18 mouse cellular contexts compared by ENCODE assay signal in genomic region chr11:116369051-116369450, GRCm38 (mm10). TPM values are rescaled to one million over a fixed set of nuclear protein-coding genes. Genes with fewer than 3 reads are reported as not detected.
DNase-seq lines count a peak whose midpoint lies in the region; ATAC-seq and TF ChIP-seq lines count a peak whose summit lies in the region.
"Had no signal": no experiment of that assay in that cellular context is flagged by ENCODE, and none has a peak within 500 bp of the region (broad histone marks: within the 10 kb centered on the region; RNA-seq: fewer than 3 reads in every experiment).

No protein-coding gene starts in this region.

- H3K27me3 ChIP-seq in thymus, adult 2 months (ENCODE audit: control insufficient read depth, insufficient read depth, low read length) = no peaks in the 10 kb centered on the region
- no peaks in the 10 kb centered on the region for H3K27me3 ChIP-seq in limb, embryonic 14.5 days (ENCODE audit: control insufficient read depth, insufficient read depth, low read length)
- H3K27me3 ChIP-seq in intestine, embryonic 16.5 days (replicated peaks; ENCODE audit: control insufficient read depth, insufficient read depth, low read length) = no peaks in the 10 kb centered on the region
- H3K27me3 ChIP-seq: forebrain, embryonic 15.5 days; midbrain, embryonic 13.5 days had no signal

- 88% methylated on average over 14 of the region's 14 CpGs for WGBS in thymus, adult 2 months
- 85% methylated on average over 14 of the region's 14 CpGs for WGBS in limb, embryonic 14.5 days
- WGBS in intestine, embryonic 16.5 days = 85% methylated on average over 14 of the region's 14 CpGs

- no peak for TF ChIP-seq POLR2A in thymus, adult 2 months (IDR thresholded peaks at IDR 0.05; ENCODE audit: control insufficient read depth, extremely low read depth, insufficient read depth, low read length, poor library complexity)
- TF ChIP-seq POLR2A in limb, embryonic 14.5 days (IDR thresholded peaks at IDR 0.05; ENCODE audit: borderline replicate concordance, extremely low read depth, insufficient read depth, insufficient read length) = no peak

- H3K9me3 ChIP-seq in limb, embryonic 14.5 days (ENCODE audit: control insufficient read depth, low read length) = no peaks in the 10 kb centered on the region
- no peaks in the 10 kb centered on the region for H3K9me3 ChIP-seq in intestine, embryonic 16.5 days (ENCODE audit: control insufficient read depth, low read length)
- H3K9me3 ChIP-seq: forebrain, embryonic 15.5 days; midbrain, embryonic 13.5 days had no signal

- no peaks in the 10 kb centered on the region for H3K36me3 ChIP-seq in thymus, adult 2 months (ENCODE audit: control insufficient read depth, insufficient read depth, low read length)
- no peaks in the 10 kb centered on the region for H3K36me3 ChIP-seq in limb, embryonic 14.5 days (ENCODE audit: control insufficient read depth, insufficient read depth, low read length)
- H3K36me3 ChIP-seq in intestine, embryonic 16.5 days (ENCODE audit: control insufficient read depth, insufficient read depth, low read length) = no peaks in the 10 kb centered on the region
- H3K36me3 ChIP-seq: forebrain, embryonic 15.5 days had no signal

- H3K27ac ChIP-seq in thymus, adult 2 months (ENCODE audit: control insufficient read depth, insufficient read depth, low read length) = peak overlapping the region; percentile 65
- H3K27ac ChIP-seq in limb, embryonic 14.5 days (replicated peaks; ENCODE audit: low read depth, low read length) = no peak overlapping the region
- no peak overlapping the region for H3K27ac ChIP-seq in intestine, embryonic 16.5 days (ENCODE audit: low read length)
- H3K27ac ChIP-seq: forebrain, embryonic 15.5 days; gastrocnemius, adult 2 months; hindbrain, postnatal 0 days; kidney, postnatal 0 days; midbrain, embryonic 13.5 days had no signal

- no peak overlapping the region for H3K4me2 ChIP-seq in limb, embryonic 14.5 days (replicated peaks; ENCODE audit: low read depth, low read length, severe bottlenecking)
- H3K4me2 ChIP-seq in intestine, embryonic 16.5 days (ENCODE audit: low read depth, low read length) = no peak overlapping the region
- H3K4me2 ChIP-seq: forebrain, embryonic 15.5 days; midbrain, embryonic 13.5 days had no signal

- DNase-seq in CD4-positive, CD25-positive, alpha-beta regulatory T cell, adult 2 months (ENCODE audit: low read depth, low spot score) = peak; percentile 46
- DNase-seq in thymus, adult 2 months = no peak
- DNase-seq in thymus, postnatal 10 days (ENCODE audit: low spot score in 2 of 2) = no peak
- no peak for DNase-seq in limb, embryonic 14.5 days (ENCODE audit: low spot score)
- DNase-seq in lung, postnatal 4 days = no peak
- no peak for DNase-seq in adrenal gland, adult 18-20 months (ENCODE audit: low spot score in 2 of 2)
- DNase-seq: cerebellum, adult 18-20 months; gastrocnemius, adult 2 months; heart, adult 18-20 months; right cerebral cortex, postnatal 25 days had no signal

- no peak overlapping the region for H3K4me3 ChIP-seq in thymus, adult 2 months (ENCODE audit: control insufficient read depth, insufficient read depth, low read length)
- H3K4me3 ChIP-seq in limb, embryonic 14.5 days (replicated peaks; ENCODE audit: low read length) = no peak overlapping the region
- H3K4me3 ChIP-seq in intestine, embryonic 16.5 days (ENCODE audit: low read length) = no peak overlapping the region
- H3K4me3 ChIP-seq: forebrain, embryonic 15.5 days; gastrocnemius, adult 2 months; midbrain, embryonic 13.5 days had no signal

- TF ChIP-seq CTCF in thymus, adult 2 months (IDR thresholded peaks at IDR 0.05; ENCODE audit: borderline replicate concordance, control insufficient read depth, extremely low read depth, insufficient read depth, low read length, poor library complexity) = no peak

- peaks cover 29% of the 10 kb centered on the region for H3K4me1 ChIP-seq in thymus, adult 2 months (replicated peaks; ENCODE audit: control insufficient read depth, insufficient read depth, low read length)
- peaks cover 16% of the 10 kb centered on the region for H3K4me1 ChIP-seq in limb, embryonic 14.5 days (ENCODE audit: control insufficient read depth, insufficient read depth, low read length)
- H3K4me1 ChIP-seq in intestine, embryonic 16.5 days (ENCODE audit: control insufficient read depth, insufficient read depth, low read length) = peaks cover 3% of the 10 kb centered on the region; the same call in 1 of the 2 replicates

- H3K9ac ChIP-seq in limb, embryonic 14.5 days (ENCODE audit: low read depth, low read length, severe bottlenecking) = no peak overlapping the region
- no peak overlapping the region for H3K9ac ChIP-seq in intestine, embryonic 16.5 days (ENCODE audit: low read depth, low read length)
- H3K9ac ChIP-seq: forebrain, embryonic 15.5 days; midbrain, embryonic 13.5 days had no signal

- ATAC-seq in CD4-positive, CD25-positive, alpha-beta regulatory T cell, adult 4 months = no peak
- 0 out of 2 replicates have a peak, but pooled peaks have one; percentile 17 for ATAC-seq in limb, embryonic 14.5 days (ENCODE audit: low FRiP score, low read depth)
- ATAC-seq in intestine, embryonic 16.5 days = no peak
- ATAC-seq: forebrain, embryonic 15.5 days; hindbrain, postnatal 0 days; lung, postnatal 0 days; midbrain, embryonic 13.5 days had no signal

RNA-seq across cellular contexts. Expression of gene Foxj1, which starts 33.9 kb away (rescaled TPM):
- polyA plus RNA-seq in CD4-positive, CD25-positive, alpha-beta regulatory T cell, adult 4 months (2017; shearing (Covaris generic)) = not detected
- 6.9 TPM in 2 replicates for polyA plus RNA-seq in thymus, adult 2 months (2012; rRNA removed)
- 0.85 and 0.88 TPM in 2 replicates for polyA plus RNA-seq in limb, embryonic 14.5 days (2012; rRNA removed)
- 0.14 TPM in 1 of 2 replicates, not detected in the other for polyA plus RNA-seq in limb, embryonic 14.5 days (2014; fragmentation: Nextera tagmentation; extraction: Ambion mirVana)
- total RNA-seq in adrenal gland, adult 18-20 months (2021) = under 1 TPM; 0.10 to 0.13 TPM
- polyA plus RNA-seq in intestine, embryonic 16.5 days (2015; fragmentation: Nextera tagmentation; extraction: Ambion mirVana) = 0.27 and 0.36 TPM in 2 replicates
- total RNA-seq: heart, postnatal 25 days had no signal

RNA-seq across cellular contexts. Expression of gene Rnf157, which starts 43.8 kb away (rescaled TPM):
- 1 to 10 TPM; 8.4 to 8.8 TPM for polyA plus RNA-seq in CD4-positive, CD25-positive, alpha-beta regulatory T cell, adult 4 months (2017; shearing (Covaris generic))
- 98.7 and 119 TPM in 2 replicates for polyA plus RNA-seq in thymus, adult 2 months (2012; rRNA removed)
- polyA plus RNA-seq in limb, embryonic 14.5 days (2012; rRNA removed) = 20.1 and 23.2 TPM in 2 replicates
- 17.3 and 19.7 TPM in 2 replicates for polyA plus RNA-seq in limb, embryonic 14.5 days (2014; fragmentation: Nextera tagmentation; extraction: Ambion mirVana)
- total RNA-seq in adrenal gland, adult 18-20 months (2021) = 1 to 10 TPM; 3.7 to 6.8 TPM
- 4.4 and 5.2 TPM in 2 replicates for polyA plus RNA-seq in intestine, embryonic 16.5 days (2015; fragmentation: Nextera tagmentation; extraction: Ambion mirVana)
